Mouse (Mus musculus) megakaryocyte progenitor cell, adult 5-6 weeks (primary cell): ENCODE measurements at regions not wholly inside any gene's neighbourhood (a gene's known extent, or its start where the extent isn't known, plus 50 kb on each side); places are given as distances from the start of the nearest gene placed in this dataset.
A peak's percentile ranks its signal among the peaks of the same experiment; 100 is the strongest.

Experiments used
- ATAC-seq: replicated peaks from 2 replicates; pipeline ENCODE4 v1.8.0; 2016; ENCODE audit warnings: mild to moderate bottlenecking, moderate TSS enrichment, inconsistent platforms; ENCODE audit not compliant: poor library complexity

GRCm38 (mm10) chr4:54704696-54705095, 240.2 kb upstream of the Zfp462 start:
- ATAC-seq: no peak

GRCm38 (mm10) chr4:54709751-54710150, 235.1 kb upstream of the Zfp462 start:
- ATAC-seq: no peak

GRCm38 (mm10) chr4:54712929-54713328, 231.9 kb upstream of the Zfp462 start:
- no peak for ATAC-seq

- ATAC-seq: peak; percentile 97
Observed at GRCm38 (mm10) chr4:54714612-54715342, 230.1 kb upstream of the Zfp462 start.

- no peak for ATAC-seq
Observed at GRCm38 (mm10) chr4:54718083-54718482, 226.8 kb upstream of the Zfp462 start.

- no peak for ATAC-seq
Observed at GRCm38 (mm10) chr4:54739001-54739400, 205.8 kb upstream of the Zfp462 start.

GRCm38 (mm10) chr4:54751458-54751857, 193.4 kb upstream of the Zfp462 start:
- ATAC-seq: no peak

- no peak for ATAC-seq
Observed at GRCm38 (mm10) chr4:54756441-54756840, 188.4 kb upstream of the Zfp462 start.

GRCm38 (mm10) chr4:54757715-54758500, 186.9 kb upstream of the Zfp462 start:
- ATAC-seq: peak; percentile 89

GRCm38 (mm10) chr4:54758501-54758829, 186.4 kb upstream of the Zfp462 start:
- no peak for ATAC-seq

GRCm38 (mm10) chr4:54761257-54761656, 183.6 kb upstream of the Zfp462 start:
- no peak for ATAC-seq

- no peak for ATAC-seq
Observed at GRCm38 (mm10) chr4:54765045-54765444, 179.8 kb upstream of the Zfp462 start.

- ATAC-seq: no peak
Observed at GRCm38 (mm10) chr4:54767506-54768200, 177.2 kb upstream of the Zfp462 start.

- no peak for ATAC-seq
Observed at GRCm38 (mm10) chr4:54768836-54769235, 176.0 kb upstream of the Zfp462 start.

GRCm38 (mm10) chr4:54774066-54774465, 170.8 kb upstream of the Zfp462 start:
- no peak for ATAC-seq

- no peak for ATAC-seq
Observed at GRCm38 (mm10) chr4:54774717-54775116, 170.1 kb upstream of the Zfp462 start.

- ATAC-seq: no peak
Observed at GRCm38 (mm10) chr4:54780511-54780910, 164.3 kb upstream of the Zfp462 start.

GRCm38 (mm10) chr4:54791217-54791742, 153.6 kb upstream of the Zfp462 start:
- ATAC-seq: no peak

- peak; percentile 83 for ATAC-seq
Observed at GRCm38 (mm10) chr4:54793857-54794256, 151.0 kb upstream of the Zfp462 start.

- ATAC-seq: no peak
Observed at GRCm38 (mm10) chr4:54795246-54795645, 149.6 kb upstream of the Zfp462 start.

GRCm38 (mm10) chr4:54798523-54798922, 146.3 kb upstream of the Zfp462 start:
- ATAC-seq: peak; percentile 76

GRCm38 (mm10) chr4:54811163-54811562, 133.7 kb upstream of the Zfp462 start:
- ATAC-seq: no peak
